Mouse (Mus musculus) adrenal gland, postnatal 0 days (tissue): ENCODE data around the gene Hist1h3h. TPM values are rescaled to one million over a fixed set of nuclear protein-coding genes. Genes with fewer than 3 reads are reported as not detected.

ENCODE experiments used
- microRNA-seq: library from miRNA; unstranded; fragments of <30 nt; microRNA quantifications from one replicate; pipeline ENCODE4, GENCODE M21; 2016; ENCODE audit warnings: borderline replicate concordance; ENCODE audit not compliant: insufficient number of aligned reads
- polyA plus RNA-seq: library from polyadenylated mRNA; unstranded; fragments of >200 nt; fragmentation: Nextera tagmentation; extraction: Ambion mirVana; gene quantifications from 2 replicates; pipeline ENCODE4 v1.2.1, GENCODE M21; 2015

The Hist1h3h gene
- polyA plus RNA-seq: 0.38 and 2.1 TPM in 2 replicates

DNA sequence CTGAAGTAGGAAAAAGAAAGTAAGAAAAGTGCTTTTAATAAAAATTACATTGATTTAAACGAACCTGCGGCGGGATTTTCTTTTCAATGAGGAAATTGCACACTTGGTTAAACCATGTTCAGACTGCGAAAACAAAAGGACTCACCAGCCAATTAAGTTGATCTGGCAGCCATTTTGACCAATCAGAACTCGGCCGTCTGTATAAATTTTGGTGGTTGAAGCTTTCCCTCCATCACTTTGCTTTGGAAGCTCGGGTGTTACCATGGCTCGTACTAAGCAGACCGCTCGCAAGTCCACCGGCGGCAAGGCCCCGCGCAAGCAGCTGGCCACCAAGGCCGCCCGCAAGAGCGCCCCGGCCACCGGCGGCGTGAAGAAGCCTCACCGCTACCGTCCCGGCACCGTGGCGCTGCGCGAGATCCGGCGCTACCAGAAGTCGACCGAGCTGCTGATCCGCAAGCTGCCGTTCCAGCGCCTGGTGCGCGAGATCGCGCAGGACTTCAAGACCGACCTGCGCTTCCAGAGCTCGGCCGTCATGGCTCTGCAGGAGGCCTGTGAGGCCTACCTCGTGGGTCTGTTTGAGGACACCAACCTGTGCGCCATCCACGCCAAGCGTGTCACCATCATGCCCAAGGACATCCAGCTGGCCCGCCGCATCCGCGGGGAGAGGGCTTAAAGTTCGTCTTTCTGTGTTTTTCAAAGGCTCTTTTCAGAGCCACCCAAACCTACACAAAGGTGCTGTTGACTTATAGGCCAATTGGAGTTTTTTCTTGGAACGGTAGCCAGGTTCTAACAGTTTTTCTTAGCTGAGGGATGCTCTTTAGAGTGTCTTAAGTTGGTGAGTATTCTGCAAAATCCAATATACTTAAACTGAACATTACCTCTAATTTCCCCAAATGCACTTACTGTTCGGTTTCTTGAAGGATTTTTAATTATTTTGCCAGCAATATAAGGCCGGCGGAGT lies at the start of gene Hist1h3h:
Gene Hist1h3h, plus strand, starts transcription at position 263 of the 961 bp plus-strand sequence.

DNA sequence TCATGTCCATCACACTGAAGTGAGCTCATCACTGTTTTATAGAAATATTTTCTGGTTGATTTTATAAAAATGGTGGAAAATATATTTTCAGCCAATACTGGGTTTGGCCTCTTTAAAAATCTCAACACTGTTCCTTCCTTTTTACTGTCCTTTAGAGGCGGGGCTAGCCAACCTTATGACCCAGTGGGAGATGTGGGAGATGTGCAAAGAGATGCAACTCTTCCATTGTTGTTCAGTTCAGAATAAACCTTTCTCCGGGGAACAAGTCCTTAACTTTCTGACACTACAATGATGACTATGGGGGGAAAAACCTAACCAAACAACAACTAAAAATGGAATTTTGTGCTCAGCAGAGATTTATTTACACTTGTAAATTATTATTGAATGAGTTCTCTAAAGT lies 40.2 kb upstream of the Hist1h3h start, which contains the start of gene Olfr1360:
Gene Olfr1360, minus strand, starts transcription at position 101 of the 400 bp plus-strand sequence.

DNA sequence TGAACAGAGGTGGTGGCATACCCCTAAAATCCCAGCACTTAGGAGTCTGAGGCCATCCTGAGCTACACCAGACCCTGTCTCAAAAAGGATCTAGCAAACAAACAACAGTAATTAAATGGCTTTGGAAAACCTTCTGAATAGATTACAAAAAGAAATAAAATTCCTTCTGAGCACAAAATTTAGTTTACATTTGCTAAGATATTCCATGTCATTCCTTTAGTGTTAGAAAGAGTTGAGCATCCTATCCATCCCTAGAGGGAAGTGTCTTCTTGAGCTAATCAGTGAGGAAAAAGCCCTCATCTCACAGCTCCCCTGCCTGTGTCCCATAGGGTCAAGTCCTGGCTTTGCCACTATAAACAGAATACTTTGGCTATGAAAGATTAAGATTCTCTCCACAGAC lies 19.6 kb upstream of the Hist1h3h start, which contains the start of gene Olfr1359:
Gene Olfr1359, plus strand, starts transcription at position 301 of the 400 bp plus-strand sequence.

DNA sequence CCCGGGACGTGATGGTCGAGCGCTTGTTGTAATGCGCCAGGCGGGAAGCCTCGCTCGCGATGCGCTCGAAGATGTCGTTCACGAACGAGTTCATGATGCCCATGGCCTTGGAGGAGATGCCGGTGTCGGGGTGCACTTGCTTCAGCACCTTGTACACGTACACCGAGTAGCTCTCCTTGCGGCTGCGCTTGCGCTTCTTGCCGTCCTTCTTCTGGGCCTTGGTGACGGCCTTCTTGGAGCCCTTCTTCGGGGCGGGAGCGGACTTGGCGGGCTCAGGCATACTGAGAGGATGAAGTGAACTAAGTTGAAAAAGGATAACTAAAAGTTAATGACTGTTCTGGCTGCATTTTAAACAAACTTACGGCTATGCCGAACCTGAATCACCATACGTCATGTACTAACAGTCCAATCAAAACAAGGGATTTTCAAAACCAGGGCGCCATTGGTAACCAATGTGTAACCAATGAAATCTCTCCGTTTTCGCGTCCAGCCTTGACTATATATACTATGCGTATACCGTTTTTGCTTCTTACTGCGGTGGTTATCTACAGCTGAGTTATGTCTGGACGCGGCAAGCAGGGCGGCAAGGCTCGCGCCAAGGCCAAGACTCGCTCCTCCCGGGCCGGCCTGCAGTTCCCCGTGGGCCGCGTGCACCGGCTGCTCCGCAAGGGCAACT lies 1.5 kb upstream of the Hist1h3h start, which contains the start of the genes Hist1h2bl and Hist1h2ai:
Gene Hist1h2bl, minus strand, starts transcription at position 280 of the 676 bp plus-strand sequence.
Gene Hist1h2ai, plus strand, starts transcription at position 559 of the 676 bp plus-strand sequence.

DNA sequence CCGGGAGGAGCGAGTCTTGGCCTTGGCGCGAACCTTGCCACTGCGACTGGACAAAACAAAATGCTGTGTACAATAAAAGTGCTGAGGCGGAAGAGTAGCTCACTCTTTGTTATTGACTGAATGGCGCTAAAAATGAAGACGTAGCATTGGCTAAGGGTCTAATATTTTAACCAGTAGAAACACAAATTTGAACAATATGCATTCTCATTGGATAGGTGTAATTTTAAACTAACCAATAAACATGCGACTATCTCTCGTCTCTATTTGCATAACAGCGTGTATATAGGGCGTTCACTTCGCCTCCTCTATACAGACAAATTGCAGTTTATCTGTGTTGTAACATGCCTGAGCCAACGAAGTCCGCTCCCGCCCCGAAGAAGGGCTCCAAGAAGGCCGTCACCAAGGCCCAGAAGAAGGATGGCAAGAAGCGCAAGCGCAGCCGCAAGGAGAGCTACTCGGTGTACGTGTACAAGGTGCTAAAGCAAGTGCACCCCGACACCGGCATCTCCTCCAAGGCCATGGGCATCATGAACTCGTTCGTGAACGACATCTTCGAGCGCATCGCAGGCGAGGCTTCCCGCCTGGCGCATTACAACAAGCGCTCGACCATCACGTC lies 4.4 kb downstream of the Hist1h3h start, which contains the start of gene Hist1h2bm:
Gene Hist1h2bm, plus strand, starts transcription at position 288 of the 616 bp plus-strand sequence.

DNA sequence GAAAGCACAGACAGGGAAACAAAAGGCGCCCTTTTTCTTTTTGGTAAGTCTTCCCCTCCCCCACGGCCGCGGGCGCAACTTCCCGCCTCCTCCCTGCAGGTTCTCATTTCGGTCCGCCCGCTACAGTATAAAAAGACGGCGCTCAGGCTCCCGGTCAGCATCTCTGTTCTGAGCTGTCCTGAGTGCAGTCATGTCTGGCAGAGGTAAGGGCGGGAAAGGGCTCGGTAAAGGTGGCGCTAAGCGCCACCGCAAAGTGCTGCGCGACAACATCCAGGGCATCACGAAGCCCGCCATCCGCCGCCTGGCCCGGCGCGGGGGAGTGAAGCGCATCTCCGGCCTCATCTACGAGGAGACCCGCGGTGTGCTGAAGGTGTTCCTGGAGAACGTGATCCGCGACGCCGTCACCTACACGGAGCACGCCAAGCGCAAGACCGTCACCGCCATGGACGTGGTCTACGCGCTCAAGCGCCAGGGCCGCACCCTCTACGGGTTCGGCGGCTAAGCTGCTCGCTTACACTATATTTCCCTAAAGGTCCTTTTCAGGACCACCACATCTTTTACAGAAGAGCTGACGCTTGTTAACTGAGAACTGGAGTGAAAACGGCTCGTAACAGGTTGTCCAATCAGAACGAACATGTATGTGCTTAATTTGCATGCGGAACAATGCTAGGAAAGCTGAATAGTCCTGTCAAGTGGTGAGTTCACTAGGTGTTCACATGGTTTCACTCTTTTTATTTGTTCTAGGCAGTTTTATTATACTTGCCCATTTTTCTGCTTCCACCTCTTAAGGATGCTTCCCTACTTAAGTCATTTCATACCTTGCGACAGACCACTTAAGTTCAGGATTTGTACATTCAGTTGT lies 17.7 kb downstream of the Hist1h3h start, which contains the start of gene Hist1h4j:
Gene Hist1h4j, plus strand, starts transcription at position 159 of the 862 bp plus-strand sequence.

DNA sequence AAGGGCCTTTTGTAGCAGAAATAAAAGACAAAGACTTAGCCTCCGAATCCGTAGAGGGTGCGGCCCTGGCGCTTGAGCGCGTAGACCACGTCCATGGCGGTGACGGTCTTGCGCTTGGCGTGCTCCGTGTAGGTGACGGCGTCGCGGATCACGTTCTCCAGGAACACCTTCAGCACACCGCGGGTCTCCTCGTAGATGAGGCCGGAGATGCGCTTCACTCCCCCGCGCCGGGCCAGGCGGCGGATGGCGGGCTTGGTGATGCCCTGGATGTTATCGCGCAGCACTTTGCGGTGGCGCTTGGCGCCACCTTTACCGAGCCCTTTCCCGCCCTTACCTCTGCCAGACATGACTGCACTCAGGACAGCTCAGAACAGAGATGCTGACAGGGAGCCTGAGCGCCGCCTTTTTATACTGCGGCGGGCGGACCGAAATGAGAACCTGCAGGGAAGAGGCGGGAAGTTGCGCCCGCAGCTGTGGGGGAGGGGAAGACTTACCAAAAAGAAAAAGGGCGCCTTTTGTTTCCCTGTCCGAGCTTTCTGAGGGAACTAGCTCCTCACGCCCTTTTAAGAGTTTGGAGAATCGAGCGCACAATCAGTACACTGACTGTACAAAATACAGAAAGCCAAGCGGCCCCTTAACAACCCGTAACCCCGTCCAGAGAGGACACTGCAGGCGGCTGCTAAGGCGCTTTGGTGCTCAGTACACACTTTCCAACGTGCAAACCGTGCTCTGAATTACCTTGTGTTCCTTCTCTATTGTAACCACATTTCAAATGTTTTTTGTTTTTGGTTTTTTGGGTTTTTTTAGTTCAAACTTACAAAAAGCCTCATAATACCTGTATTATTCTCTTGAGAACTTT lies 32.9 kb downstream of the Hist1h3h start, which contains the start of gene Hist1h4k:
Gene Hist1h4k, minus strand, starts transcription at position 347 of the 859 bp plus-strand sequence.

DNA sequence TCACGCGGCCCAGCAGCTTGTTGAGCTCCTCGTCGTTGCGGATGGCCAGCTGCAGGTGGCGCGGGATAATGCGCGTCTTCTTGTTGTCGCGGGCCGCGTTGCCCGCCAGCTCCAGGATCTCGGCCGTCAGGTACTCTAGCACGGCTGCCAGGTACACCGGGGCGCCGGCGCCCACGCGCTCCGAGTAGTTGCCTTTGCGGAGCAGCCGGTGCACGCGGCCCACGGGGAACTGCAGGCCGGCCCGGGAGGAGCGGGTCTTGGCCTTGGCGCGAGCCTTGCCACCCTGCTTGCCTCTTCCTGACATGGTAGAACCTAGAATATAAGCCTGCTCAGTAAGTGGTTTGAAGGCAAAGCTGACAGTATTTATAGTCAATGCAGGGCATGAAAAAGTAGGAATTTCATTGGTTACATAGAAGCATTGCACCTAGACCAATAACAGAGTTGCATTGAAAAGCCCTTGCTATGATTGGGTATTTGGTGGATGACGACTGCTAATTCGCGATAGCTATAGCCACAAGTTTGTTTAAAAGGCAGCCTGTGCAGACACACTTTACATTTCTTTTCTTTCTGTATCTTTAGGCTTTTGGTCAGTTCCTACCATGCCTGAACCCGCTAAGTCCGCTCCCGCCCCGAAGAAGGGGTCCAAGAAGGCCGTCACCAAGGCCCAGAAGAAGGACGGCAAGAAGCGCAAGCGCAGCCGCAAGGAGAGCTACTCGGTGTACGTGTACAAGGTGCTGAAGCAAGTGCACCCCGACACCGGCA lies 36.2 kb downstream of the Hist1h3h start, which contains the start of the genes Hist1h2ak and Hist1h2bn:
Gene Hist1h2ak, minus strand, starts transcription at position 304 of the 762 bp plus-strand sequence.
Gene Hist1h2bn, plus strand, starts transcription at position 600 of the 762 bp plus-strand sequence.

Small RNAs within 50 kb of the gene (microRNA-seq; reads per million reads assigned to microRNA genes)
- not detected for gene Gm44357
- gene Gm44367: not detected
- gene Gm44454: not detected

Other genes starting within 250 kb of the Hist1h3h start
- 2.3 and 2.4 TPM in 2 replicates for gene Nkapl, start 249.2 kb upstream of the Hist1h3h start, polyA plus RNA-seq
- gene Zkscan4, start 238.8 kb upstream of the Hist1h3h start, polyA plus RNA-seq: 3.8 and 4.9 TPM in 2 replicates
- gene Gm10065, start 238.2 kb upstream of the Hist1h3h start, polyA plus RNA-seq: not detected in 2 replicates
- gene AK157302, start 222.4 kb upstream of the Hist1h3h start, polyA plus RNA-seq: 0.35 and 0.41 TPM in 2 replicates
- gene Gm11273, start 216.2 kb upstream of the Hist1h3h start, polyA plus RNA-seq: 6.0 and 10.4 TPM in 2 replicates
- 2.2 and 2.6 TPM in 2 replicates for gene Zkscan8, start 186.5 kb upstream of the Hist1h3h start, polyA plus RNA-seq
- not detected in 2 replicates for gene Olfr1366, start 174.9 kb upstream of the Hist1h3h start, polyA plus RNA-seq
- not detected in 2 replicates for gene Olfr1535, start 157.8 kb upstream of the Hist1h3h start, polyA plus RNA-seq
- gene Olfr1364, start 135.9 kb upstream of the Hist1h3h start, polyA plus RNA-seq: not detected in 2 replicates
- gene Olfr1362, start 103.6 kb upstream of the Hist1h3h start, polyA plus RNA-seq: not detected in 2 replicates
- gene Olfr11, start 75.1 kb upstream of the Hist1h3h start, polyA plus RNA-seq: not detected in 2 replicates
- not detected in 2 replicates for gene Olfr1361, start 54.3 kb upstream of the Hist1h3h start, polyA plus RNA-seq
- not detected in 2 replicates for gene Olfr1360, start 40.3 kb upstream of the Hist1h3h start, polyA plus RNA-seq
- not detected in 2 replicates for gene Olfr1359, start 19.5 kb upstream of the Hist1h3h start, polyA plus RNA-seq
- 1.4 TPM in 1 of 2 replicates, not detected in the other for gene Hist1h2bl, start 1.5 kb upstream of the Hist1h3h start, polyA plus RNA-seq
- gene Hist1h2ai, start 1.2 kb upstream of the Hist1h3h start, polyA plus RNA-seq: 6.6 and 14.9 TPM in 2 replicates
- 1.1 and 1.3 TPM in 2 replicates for gene Hist1h2bm, start 4.4 kb downstream of the Hist1h3h start, polyA plus RNA-seq
- 0.39 and 0.77 TPM in 2 replicates for gene Hist1h4j, start 17.4 kb downstream of the Hist1h3h start, polyA plus RNA-seq
- gene Hist1h4k, start 32.8 kb downstream of the Hist1h3h start, polyA plus RNA-seq: 2.2 and 2.5 TPM in 2 replicates
- 6.3 and 6.9 TPM in 2 replicates for gene Hist1h2ak, start 36.2 kb downstream of the Hist1h3h start, polyA plus RNA-seq
- gene Hist1h2bn, start 36.5 kb downstream of the Hist1h3h start, polyA plus RNA-seq: 0.83 and 1.5 TPM in 2 replicates
- 9.0 and 13.0 TPM in 2 replicates for gene Hist1h1b, start 63.0 kb downstream of the Hist1h3h start, polyA plus RNA-seq
- 55.7 and 74.2 TPM in 2 replicates for gene Hist1h3i, start 65.7 kb downstream of the Hist1h3h start, polyA plus RNA-seq
- gene Hist1h2an, start 69.6 kb downstream of the Hist1h3h start, polyA plus RNA-seq: 7.6 and 8.2 TPM in 2 replicates
- gene Hist1h2bp, start 69.8 kb downstream of the Hist1h3h start, polyA plus RNA-seq: 1.4 and 1.8 TPM in 2 replicates
- gene Hist1h2bq, start 92.5 kb downstream of the Hist1h3h start, polyA plus RNA-seq: 1.4 and 6.7 TPM in 2 replicates
- 2.0 TPM in 1 of 2 replicates, not detected in the other for gene Hist1h2ao, start 92.8 kb downstream of the Hist1h3h start, polyA plus RNA-seq
- gene Hist1h4m, start 94.1 kb downstream of the Hist1h3h start, polyA plus RNA-seq: not detected in 2 replicates
- 5.7 and 5.9 TPM in 2 replicates for gene Hist1h4n, start 114.5 kb downstream of the Hist1h3h start, polyA plus RNA-seq
- 2,226 and 3,319 TPM in 2 replicates for gene Hist1h2ap, start 115.8 kb downstream of the Hist1h3h start, polyA plus RNA-seq
- 1.6 and 7.1 TPM in 2 replicates for gene Hist1h2br, start 116.1 kb downstream of the Hist1h3h start, polyA plus RNA-seq
- 3.3 and 5.1 TPM in 2 replicates for gene Zfp184, start 227.4 kb downstream of the Hist1h3h start, polyA plus RNA-seq